Mouse (Mus musculus) MEL (cell line): ENCODE measurements around the gene Olfr810. TPM values are rescaled to one million over a fixed set of nuclear protein-coding genes. Genes with fewer than 3 reads are reported as not detected.

Source experiments
- DNase-seq: peaks from one replicate; pipeline ENCODE4 v3.0.0; 2011; ENCODE audit warnings: low read depth, low spot score
- H3K27ac ChIP-seq: 2 replicates; pipeline ENCODE4 v1.5.1; 2012; ENCODE audit warnings: low read depth, mild to moderate bottlenecking, control low read depth, low read length, moderate library complexity; ENCODE audit not compliant: control insufficient read depth
- H3K27me3 ChIP-seq, 2 experiments: fragments of 150-350 bp in 1 of 2; sonication (generic) in 1 of 2; 2 replicates each; pipeline ENCODE4 v1.6.1; 2012; ENCODE audit warnings: low read length in 2 of 2, mild to moderate bottlenecking in 2 of 2, improper control_type of control experiment in 1 of 2, moderate library complexity in 1 of 2; ENCODE audit not compliant: insufficient read depth in 2 of 2, control insufficient read depth in 1 of 2
- H3K36me3 ChIP-seq, 2 experiments: 2 replicates each; pipeline ENCODE4 v1.6.1; 2012 to 2014; ENCODE audit warnings: low read length in 2 of 2, improper control_type of control experiment in 1 of 2, inconsistent platforms in 1 of 2, mild to moderate bottlenecking in 1 of 2; ENCODE audit not compliant: insufficient read depth in 2 of 2, control insufficient read depth in 1 of 2
- H3K4me1 ChIP-seq, 2 experiments: fragments of 150-350 bp in 1 of 2; sonication (generic) in 1 of 2; 2 replicates each; pipeline ENCODE4 v1.6.1; 2012; ENCODE audit warnings: low read length in 2 of 2, improper control_type of control experiment in 1 of 2, mild to moderate bottlenecking in 1 of 2; ENCODE audit not compliant: insufficient read depth in 2 of 2, control insufficient read depth in 1 of 2
- H3K4me3 ChIP-seq, 2 experiments: fragments of 150-350 bp in 1 of 2; sonication (generic) in 1 of 2; 2 replicates each; pipeline ENCODE4 v1.5.1; 2012; ENCODE audit warnings: low read depth in 2 of 2, low read length in 2 of 2, mild to moderate bottlenecking in 2 of 2, moderate library complexity in 2 of 2, control low read depth in 1 of 2, improper control_type of control experiment in 1 of 2; ENCODE audit not compliant: control insufficient read depth in 1 of 2, insufficient read depth in 1 of 2
- H3K79me2 ChIP-seq: 2 replicates; pipeline ENCODE4 v1.6.1; 2012; ENCODE audit warnings: mild to moderate bottlenecking, low read length, moderate library complexity; ENCODE audit not compliant: control insufficient read depth, poor library complexity, insufficient read depth
- H3K9ac ChIP-seq: 2 replicates; pipeline ENCODE4 v1.6.1; 2012; ENCODE audit warnings: low read depth, mild to moderate bottlenecking, control low read depth, low read length, moderate library complexity; ENCODE audit not compliant: control insufficient read depth, poor library complexity, severe bottlenecking
- H3K9me3 ChIP-seq: fragments of 150-350 bp; sonication (generic); replicated peaks from 2 replicates; pipeline ENCODE4 v1.6.1; 2012; ENCODE audit warnings: mild to moderate bottlenecking, low read length, improper control_type of control experiment, moderate library complexity; ENCODE audit not compliant: insufficient read depth
- BHLHE40 ChIP-seq: IDR thresholded peaks from 2 replicates; pipeline ENCODE4 v1.6.1; 2012; ENCODE audit warnings: low read depth, mild to moderate bottlenecking, inconsistent platforms, low read length, improper control_type of control experiment, borderline replicate concordance
- CHD1 ChIP-seq: IDR thresholded peaks from 2 replicates; pipeline ENCODE4 v1.6.1; 2012; ENCODE audit warnings: low read depth, mild to moderate bottlenecking, inconsistent platforms, low read length, improper control_type of control experiment
- CHD2 ChIP-seq: IDR thresholded peaks from 2 replicates; pipeline ENCODE4 v1.6.1; 2011; ENCODE audit warnings: low read length, improper control_type of control experiment
- CTCF ChIP-seq, 3 experiments: IDR thresholded peaks in 2 of 3; conservative IDR thresholded peaks in 1 of 3; 2 replicates each; pipeline ENCODE4 v1.5.1; 2011 to 2012; ENCODE audit warnings: low read length in 3 of 3, low read depth in 2 of 3, mild to moderate bottlenecking in 2 of 3, improper control_type of control experiment in 1 of 3, inconsistent platforms in 1 of 3, mixed read lengths in 1 of 3, moderate library complexity in 1 of 3; ENCODE audit not compliant: control insufficient read depth in 1 of 3, insufficient read depth in 1 of 3, poor library complexity in 1 of 3, severe bottlenecking in 1 of 3
- ELF1 ChIP-seq: IDR thresholded peaks from 2 replicates; pipeline ENCODE4 v1.6.1; 2014; ENCODE audit warnings: low read depth, mild to moderate bottlenecking, inconsistent platforms, low read length, improper control_type of control experiment, moderate library complexity
- EP300 ChIP-seq, 2 experiments: IDR thresholded peaks; 2 replicates each; pipeline ENCODE4 v1.6.1; 2011; ENCODE audit warnings: improper control_type of control experiment in 2 of 2, low read length in 2 of 2, low read depth in 1 of 2, mild to moderate bottlenecking in 1 of 2
- JUND ChIP-seq: IDR thresholded peaks from 2 replicates; pipeline ENCODE4 v1.6.1; 2011; ENCODE audit warnings: low read depth, mild to moderate bottlenecking, improper control_type of control experiment, low read length
- MAX ChIP-seq: IDR thresholded peaks from 2 replicates; pipeline ENCODE4 v1.6.1; 2011; ENCODE audit warnings: low read length, improper control_type of control experiment
- MYC ChIP-seq: IDR thresholded peaks from 2 replicates; pipeline ENCODE4 v1.6.1; 2011; ENCODE audit warnings: low read depth, mild to moderate bottlenecking, low read length, improper control_type of control experiment, moderate library complexity
- POLR2AphosphoS5 ChIP-seq: IDR thresholded peaks from 2 replicates; pipeline ENCODE4 v1.6.1; 2012; ENCODE audit warnings: low read depth, borderline replicate concordance, mild to moderate bottlenecking, inconsistent platforms, low read length, moderate library complexity, mixed read lengths
- RAD21 ChIP-seq: IDR thresholded peaks from 2 replicates; pipeline ENCODE4 v1.6.1; 2011; ENCODE audit warnings: mild to moderate bottlenecking, low read depth, low read length, improper control_type of control experiment
- TAL1 ChIP-seq: IDR thresholded peaks from 2 replicates; pipeline ENCODE4 v1.6.1; 2012; ENCODE audit warnings: mild to moderate bottlenecking, inconsistent platforms, low read length, moderate library complexity, mixed read lengths
- TBP ChIP-seq: IDR thresholded peaks from 2 replicates; pipeline ENCODE4 v1.8.0; 2011; ENCODE audit warnings: low read depth, low read length, improper control_type of control experiment
- USF1 ChIP-seq: IDR thresholded peaks from 2 replicates; pipeline ENCODE4 v1.6.1; 2014; ENCODE audit warnings: low read depth, mild to moderate bottlenecking, inconsistent platforms, low read length, improper control_type of control experiment, moderate library complexity
- ZKSCAN1 ChIP-seq: IDR thresholded peaks from 2 replicates; pipeline ENCODE4 v1.6.1; 2012; ENCODE audit warnings: low read depth, mild to moderate bottlenecking, inconsistent platforms, low read length, improper control_type of control experiment, moderate library complexity
- ZMIZ1 ChIP-seq: IDR thresholded peaks from 2 replicates; pipeline ENCODE4 v1.6.1; 2012; ENCODE audit warnings: low read depth, mild to moderate bottlenecking, inconsistent platforms, low read length, improper control_type of control experiment, moderate library complexity
- polyA plus RNA-seq, 2 experiments: library from polyadenylated mRNA; stranded (reverse) in 1 of 2; unstranded in 1 of 2; fragments of >175 nt in 1 of 2; fragments of >200 nt in 1 of 2; gene quantifications; 2 replicates each; pipeline versions ENCODE4 v1.2.1 to v1.2.4; 2012; ENCODE audit warnings: low replicate concordance in 2 of 2, low read depth in 1 of 2; ENCODE audit not compliant: insufficient read length in 2 of 2, insufficient read depth in 1 of 2, missing spikeins in 1 of 2
- total RNA-seq: library from RNA; depleted of rRNA; stranded (reverse); fragments of 300-350 nt; gene quantifications from 2 replicates; pipeline ENCODE4 v1.2.3, GENCODE M21; 2012; rRNA removed

Olfr810 gene
- total and polyA plus RNA-seq, 3 experiments: not detected

GRCm38 (mm10) chr10:129765182-129765581, 29.5 kb downstream of the Olfr810 start, which contains the start of gene Olfr808:
Gene Olfr808, plus strand, starts transcription at chr10:129765482.
- H3K27me3 ChIP-seq: no peaks in the 10 kb centered on the region
- no peaks in the 10 kb centered on the region for H3K79me2 ChIP-seq
- no peaks in the 10 kb centered on the region for H3K9me3 ChIP-seq
- H3K36me3 ChIP-seq: no peaks in the 10 kb centered on the region
- H3K27ac ChIP-seq: no peak within 1 kb of the TSS
- no peak within 1 kb of the TSS for H3K4me3 ChIP-seq
- TF ChIP-seq CTCF (IDR thresholded peaks at IDR 0.05 in 2 of 3, conservative IDR thresholded peaks at IDR 0.05 in 1 of 3; ENCODE audit: control insufficient read depth in 1 of 3, insufficient read depth in 1 of 3, low read depth in 2 of 3, low read length in 3 of 3, poor library complexity in 1 of 3, severe bottlenecking in 1 of 3) (no peak), POLR2AphosphoS5 (no peak), USF1 (no peak), CHD1 (no peak), BHLHE40 (no peak), CHD2 (no peak), MAX (no peak), TBP (no peak), ZKSCAN1 (no peak), MYC (no peak), RAD21 (no peak)
- H3K4me1 ChIP-seq: no peaks in the 10 kb centered on the region
- no peak within 1 kb of the TSS for H3K9ac ChIP-seq
- no peak for DNase-seq

DNA sequence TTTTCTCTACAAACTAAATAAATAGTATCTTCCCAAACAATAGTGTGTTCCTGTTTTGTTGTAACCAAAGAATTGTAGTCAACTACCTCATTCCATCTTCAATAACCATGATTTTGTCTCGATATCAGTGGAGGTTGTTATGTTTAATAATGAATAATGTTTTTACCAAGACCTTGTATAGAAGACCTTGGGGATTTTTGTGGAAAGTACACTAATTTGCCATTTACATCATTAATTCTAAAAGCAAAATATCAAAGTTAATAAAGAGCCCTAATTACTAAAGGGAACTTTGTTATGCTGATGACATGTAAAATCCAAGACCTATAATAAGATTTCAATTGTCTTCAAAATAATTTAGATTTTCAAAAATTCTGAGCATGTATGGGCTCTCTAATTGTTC, 37.0 kb downstream of the Olfr810 start, which contains the start of gene Olfr807:
TSS of gene Olfr807 (minus strand) at position 101 of the 400 bp plus-strand sequence.
- TF ChIP-seq EP300 (IDR thresholded peaks at IDR 0.05; ENCODE audit: low read depth in 1 of 2, low read length in 2 of 2): no peak
- no peak for TF ChIP-seq ZMIZ1
- TF ChIP-seq ELF1: no peak
- no peak for TF ChIP-seq JUND
- no peak for TF ChIP-seq TAL1
- no peak for TF ChIP-seq BHLHE40
- TF ChIP-seq RAD21: no peak
- Histone ChIP-seq H3K79me2 (no peaks in the 10 kb centered on the region), H3K4me3 (no peak within 1 kb of the TSS), H3K9me3 (no peaks in the 10 kb centered on the region), H3K27me3 (no peaks in the 10 kb centered on the region), H3K27ac (no peak within 1 kb of the TSS), H3K9ac (no peak within 1 kb of the TSS), H3K4me1 (no peaks in the 10 kb centered on the region), H3K36me3 (no peaks in the 10 kb centered on the region)
- no peak for DNase-seq

GRCm38 (mm10) chr10:129741821-129742220, 52.9 kb downstream of the Olfr810 start, which contains the start of gene Olfr806:
Gene Olfr806, minus strand, starts transcription at chr10:129741921.
- no peaks in the 10 kb centered on the region for H3K79me2 ChIP-seq
- H3K4me1 ChIP-seq: no peaks in the 10 kb centered on the region
- H3K36me3 ChIP-seq: no peaks in the 10 kb centered on the region
- no peaks in the 10 kb centered on the region for H3K27me3 ChIP-seq
- H3K9ac ChIP-seq: no peak within 1 kb of the TSS
- no peak for DNase-seq
- no peak for TF ChIP-seq ZMIZ1
- TF ChIP-seq ELF1: no peak
- no peaks in the 10 kb centered on the region for H3K9me3 ChIP-seq
- no peak within 1 kb of the TSS for H3K4me3 ChIP-seq
- no peak within 1 kb of the TSS for H3K27ac ChIP-seq

Other genes starting within 250 kb of the Olfr810 start
- not detected in 2 replicates for gene Olfr794, start 227.3 kb downstream of the Olfr810 start, total RNA-seq
- not detected for gene Olfr794, start 227.3 kb downstream of the Olfr810 start, polyA plus RNA-seq
- gene Olfr796, start 182.3 kb downstream of the Olfr810 start, total RNA-seq: not detected in 2 replicates
- gene Olfr796, start 182.3 kb downstream of the Olfr810 start, polyA plus RNA-seq: not detected
- not detected in 2 replicates for gene Olfr798, start 167.0 kb downstream of the Olfr810 start, total RNA-seq
- not detected for gene Olfr798, start 167.0 kb downstream of the Olfr810 start, polyA plus RNA-seq
- gene Olfr799, start 157.4 kb downstream of the Olfr810 start, total RNA-seq: not detected in 2 replicates
- gene Olfr799, start 157.4 kb downstream of the Olfr810 start, polyA plus RNA-seq: not detected
- gene Olfr800, start 137.2 kb downstream of the Olfr810 start, total RNA-seq: not detected in 2 replicates
- gene Olfr800, start 137.2 kb downstream of the Olfr810 start, polyA plus RNA-seq: not detected
- not detected in 2 replicates for gene Olfr801, start 121.1 kb downstream of the Olfr810 start, total RNA-seq
- gene Olfr801, start 121.1 kb downstream of the Olfr810 start, polyA plus RNA-seq: not detected
- gene Olfr802, start 106.7 kb downstream of the Olfr810 start, total RNA-seq: not detected in 2 replicates
- gene Olfr802, start 106.7 kb downstream of the Olfr810 start, polyA plus RNA-seq: not detected
- gene Olfr803, start 100.6 kb downstream of the Olfr810 start, total RNA-seq: not detected in 2 replicates
- gene Olfr803, start 100.6 kb downstream of the Olfr810 start, polyA plus RNA-seq: under 1 TPM in 1 of 2 experiments, not detected in 1; 0.03 TPM
- not detected in 2 replicates for gene Olfr804, start 91.7 kb downstream of the Olfr810 start, total RNA-seq
- gene Olfr804, start 91.7 kb downstream of the Olfr810 start, polyA plus RNA-seq: not detected
- gene Olfr805, start 65.5 kb downstream of the Olfr810 start, total RNA-seq: not detected in 2 replicates
- gene Olfr805, start 65.5 kb downstream of the Olfr810 start, polyA plus RNA-seq: not detected
- gene Olfr806, start 53.0 kb downstream of the Olfr810 start, total RNA-seq: not detected in 2 replicates
- gene Olfr806, start 53.0 kb downstream of the Olfr810 start, polyA plus RNA-seq: not detected
- not detected in 2 replicates for gene Olfr807, start 37.1 kb downstream of the Olfr810 start, total RNA-seq
- gene Olfr807, start 37.1 kb downstream of the Olfr810 start, polyA plus RNA-seq: not detected
- gene Olfr808, start 29.4 kb downstream of the Olfr810 start, total RNA-seq: not detected in 2 replicates
- not detected for gene Olfr808, start 29.4 kb downstream of the Olfr810 start, polyA plus RNA-seq
- not detected in 2 replicates for gene Olfr809, start 20.3 kb downstream of the Olfr810 start, total RNA-seq
- not detected for gene Olfr809, start 20.3 kb downstream of the Olfr810 start, polyA plus RNA-seq
- not detected in 2 replicates for gene Olfr811, start 9.5 kb upstream of the Olfr810 start, total RNA-seq
- not detected for gene Olfr811, start 9.5 kb upstream of the Olfr810 start, polyA plus RNA-seq
- not detected in 2 replicates for gene Olfr812, start 51.2 kb upstream of the Olfr810 start, total RNA-seq
- gene Olfr812, start 51.2 kb upstream of the Olfr810 start, polyA plus RNA-seq: not detected
- gene Olfr813, start 60.5 kb upstream of the Olfr810 start, total RNA-seq: not detected in 2 replicates
- gene Olfr813, start 60.5 kb upstream of the Olfr810 start, polyA plus RNA-seq: not detected
- gene Olfr814, start 84.9 kb upstream of the Olfr810 start, total RNA-seq: not detected in 2 replicates
- not detected for gene Olfr814, start 84.9 kb upstream of the Olfr810 start, polyA plus RNA-seq
- gene Olfr815, start 111.0 kb upstream of the Olfr810 start, total RNA-seq: not detected in 2 replicates
- not detected for gene Olfr815, start 111.0 kb upstream of the Olfr810 start, polyA plus RNA-seq
- gene Olfr816, start 120.7 kb upstream of the Olfr810 start, total RNA-seq: not detected in 2 replicates
- not detected for gene Olfr816, start 120.7 kb upstream of the Olfr810 start, polyA plus RNA-seq
- gene Olfr818, start 154.2 kb upstream of the Olfr810 start, total RNA-seq: not detected in 2 replicates
- not detected for gene Olfr818, start 154.2 kb upstream of the Olfr810 start, polyA plus RNA-seq
- gene Olfr819, start 172.3 kb upstream of the Olfr810 start, total RNA-seq: not detected in 2 replicates
- not detected for gene Olfr819, start 172.3 kb upstream of the Olfr810 start, polyA plus RNA-seq
- not detected in 2 replicates for gene Olfr247, start 181.2 kb upstream of the Olfr810 start, total RNA-seq
- not detected for gene Olfr247, start 181.2 kb upstream of the Olfr810 start, polyA plus RNA-seq
- not detected in 2 replicates for gene Gm10310, start 190.1 kb upstream of the Olfr810 start, total RNA-seq
- not detected for gene Gm10310, start 190.1 kb upstream of the Olfr810 start, polyA plus RNA-seq
- gene Olfr820, start 217.7 kb upstream of the Olfr810 start, total RNA-seq: not detected in 2 replicates
- not detected for gene Olfr820, start 217.7 kb upstream of the Olfr810 start, polyA plus RNA-seq
- gene Olfr821, start 235.4 kb upstream of the Olfr810 start, total RNA-seq: not detected in 2 replicates
- not detected for gene Olfr821, start 235.4 kb upstream of the Olfr810 start, polyA plus RNA-seq